Mouse (Mus musculus): ENCODE measurements around the gene Psip1.

DNA sequence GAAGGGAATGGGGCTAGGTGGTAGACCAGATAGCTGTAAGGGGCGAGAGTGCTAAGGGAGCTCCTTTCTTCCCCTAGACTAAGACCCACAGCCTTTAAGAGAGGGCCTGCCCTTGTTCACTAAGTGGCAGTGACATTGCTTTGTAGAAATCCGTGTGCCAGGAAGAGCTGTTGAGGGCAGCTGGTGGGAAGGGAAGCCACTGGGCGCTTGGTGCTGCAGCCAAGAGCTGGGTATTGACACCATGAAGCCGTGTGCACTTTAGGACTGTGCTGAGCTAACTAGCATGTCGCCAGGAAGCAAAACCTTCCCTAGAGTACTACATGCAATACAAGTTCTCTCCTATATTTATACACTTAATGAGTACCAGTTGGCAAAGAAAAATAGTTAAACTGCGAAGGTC lies 62.6 kb downstream of the Psip1 start:
- TF ChIP-seq POLR2AphosphoS2 (IDR thresholded peaks at IDR 0.05; ENCODE audit: insufficient read length, low read depth): no peak
- no peak for TF ChIP-seq POLR2A (IDR thresholded peaks at IDR 0.05; ENCODE audit: insufficient read length, low read depth)
- no peak for TF ChIP-seq MYOG (IDR thresholded peaks at IDR 0.05; ENCODE audit: control insufficient read depth in 1 of 3, insufficient read depth in 1 of 3, insufficient read length in 2 of 3, low read depth in 2 of 3)

All from myocyte (in vitro differentiated cells).